Mouse (Mus musculus) heart, embryonic 14.5 days (tissue): ENCODE measurements around the gene Edem1. TPM values are rescaled to one million over a fixed set of nuclear protein-coding genes. Genes with fewer than 3 reads are reported as not detected.

ENCODE experiments used
- ATAC-seq: fragments of 200-750 bp; cut with Nextera tagmentation; 2 replicates; pipeline ENCODE4 v1.8.0; 2017; ENCODE audit warnings: low read depth, moderate TSS enrichment; ENCODE audit not compliant: insufficient number of reproducible peaks, insufficient read depth, low FRiP score
- H3K27ac ChIP-seq, 2 experiments: fragments of 200-500 bp in 1 of 2; fragments of 300-500 bp in 1 of 2; sonication (generic) in 1 of 2; replicated peaks in 1 of 2; 2 replicates each; pipeline ENCODE4 v1.5.1; 2012 to 2014; ENCODE audit warnings: low read depth in 2 of 2, low read length in 2 of 2, control low read depth in 1 of 2, mild to moderate bottlenecking in 1 of 2, mixed read lengths in 1 of 2; ENCODE audit not compliant: control insufficient read depth in 1 of 2, insufficient read depth in 1 of 2
- H3K27me3 ChIP-seq: fragments of 300-500 bp; sonication (generic); 2 replicates; pipeline ENCODE4 v1.6.1; 2014; ENCODE audit warnings: mild to moderate bottlenecking, low read length, control low read depth; ENCODE audit not compliant: control insufficient read depth, insufficient read depth
- H3K36me3 ChIP-seq: fragments of 300-500 bp; sonication (generic); 2 replicates; pipeline ENCODE4 v1.6.1; 2014; ENCODE audit warnings: mild to moderate bottlenecking, control low read depth, low read length, mixed read lengths; ENCODE audit not compliant: control insufficient read depth, insufficient read depth
- H3K4me1 ChIP-seq, 2 experiments: fragments of 200-500 bp in 1 of 2; fragments of 300-500 bp in 1 of 2; sonication (generic) in 1 of 2; 2 replicates each; pipeline ENCODE4 v1.6.1; 2012 to 2014; ENCODE audit warnings: low read length in 2 of 2, control low read depth in 1 of 2, mixed read lengths in 1 of 2; ENCODE audit not compliant: control insufficient read depth in 2 of 2, insufficient read depth in 2 of 2
- H3K4me2 ChIP-seq: fragments of 300-500 bp; sonication (generic); 2 replicates; pipeline ENCODE4 v1.6.1; 2014; ENCODE audit warnings: mild to moderate bottlenecking, low read length
- H3K4me3 ChIP-seq, 2 experiments: fragments of 200-500 bp in 1 of 2; fragments of 300-500 bp in 1 of 2; sonication (generic) in 1 of 2; 2 replicates each; pipeline ENCODE4 v1.5.1; 2012 to 2014; ENCODE audit warnings: low read length in 2 of 2, mild to moderate bottlenecking in 2 of 2, control low read depth in 1 of 2, low read depth in 1 of 2, moderate library complexity in 1 of 2; ENCODE audit not compliant: control insufficient read depth in 1 of 2, insufficient read depth in 1 of 2
- H3K9ac ChIP-seq: fragments of 300-500 bp; sonication (generic); 2 replicates; pipeline ENCODE4 v1.6.1; 2014; ENCODE audit warnings: mild to moderate bottlenecking, low read length
- H3K9me3 ChIP-seq: fragments of 300-500 bp; sonication (generic); 2 replicates; pipeline ENCODE4 v1.6.1; 2016; ENCODE audit warnings: low read length, control low read depth; ENCODE audit not compliant: control insufficient read depth
- WGBS: fragments of 180-500 bp; shearing (Covaris S2); extraction: QIAGEN DNeasy Blood & Tissue Kit; methylation state at CpG from one replicate; pipeline ENCODE4 v1.1.7; 2014; 5-methylcytosine and 5-hydroxymethylcytosine counted together
- polyA plus RNA-seq: library from polyadenylated mRNA; unstranded; fragments of >200 nt; fragmentation: Nextera tagmentation; extraction: Ambion mirVana; gene quantifications from 2 replicates; pipeline ENCODE4 v1.2.1, GENCODE M21; 2014

Edem1 gene
- polyA plus RNA-seq, 1 experiment from 2014 or later = 15.9 TPM

- H3K27ac ChIP-seq = no peak overlapping the region
- ATAC-seq = no peak
- WGBS = 84% methylated on average over 3 of the region's 3 CpGs
Observed at GRCm38 (mm10) chr6:108895976-108896375, 67.5 kb downstream of the Edem1 start.

GRCm38 (mm10) chr6:108896525-108897087 lies 68.2 kb downstream of the Edem1 start:
- H3K4me2 ChIP-seq = no peak overlapping the region
- WGBS = 68% methylated on average over 8 of the region's 8 CpGs
- ATAC-seq = no peak
- no peaks in the 10 kb centered on the region for H3K36me3 ChIP-seq
- no peak overlapping the region for H3K4me3 ChIP-seq
- no peak overlapping the region for H3K9ac ChIP-seq
- H3K4me1 ChIP-seq = no peaks in the 10 kb centered on the region
- no peaks in the 10 kb centered on the region for H3K9me3 ChIP-seq
- H3K27ac ChIP-seq = no peak overlapping the region
- H3K27me3 ChIP-seq = no peaks in the 10 kb centered on the region

More at GRCm38 (mm10) chr6:108895976-108896375, 67.5 kb downstream of the Edem1 start:
- Histone ChIP-seq H3K9ac (no peak overlapping the region), H3K9me3 (no peaks in the 10 kb centered on the region), H3K36me3 (no peaks in the 10 kb centered on the region), H3K27me3 (no peaks in the 10 kb centered on the region), H3K4me2 (no peak overlapping the region), H3K4me1 (no peaks in the 10 kb centered on the region), H3K4me3 (no peak overlapping the region)

- no peaks in the 10 kb centered on the region for H3K36me3 ChIP-seq
- no peak for ATAC-seq
- no peak overlapping the region for H3K27ac ChIP-seq
- H3K9ac ChIP-seq = no peak overlapping the region
- H3K4me1 ChIP-seq = no peaks in the 10 kb centered on the region
- H3K4me3 ChIP-seq = no peak overlapping the region
- WGBS = 75% methylated on average over 2 of the region's 2 CpGs
- H3K9me3 ChIP-seq = no peaks in the 10 kb centered on the region
- no peaks in the 10 kb centered on the region for H3K27me3 ChIP-seq
- no peak overlapping the region for H3K4me2 ChIP-seq
Observed at GRCm38 (mm10) chr6:108899231-108899630, 70.8 kb downstream of the Edem1 start.

- no peak overlapping the region for H3K9ac ChIP-seq
- no peaks in the 10 kb centered on the region for H3K4me1 ChIP-seq
- H3K4me3 ChIP-seq = no peak overlapping the region
- no peak overlapping the region for H3K4me2 ChIP-seq
- no peaks in the 10 kb centered on the region for H3K27me3 ChIP-seq
- no peak overlapping the region for H3K27ac ChIP-seq
- H3K36me3 ChIP-seq = no peaks in the 10 kb centered on the region
- no peak for ATAC-seq
- H3K9me3 ChIP-seq = no peaks in the 10 kb centered on the region
Observed at GRCm38 (mm10) chr6:108902124-108902523, 73.7 kb downstream of the Edem1 start.

GRCm38 (mm10) chr6:108903280-108903679 lies 74.8 kb downstream of the Edem1 start:
- WGBS = 71% methylated on average over 4 of the region's 4 CpGs
- Histone ChIP-seq H3K4me1 (no peaks in the 10 kb centered on the region), H3K36me3 (no peaks in the 10 kb centered on the region), H3K9me3 (no peaks in the 10 kb centered on the region), H3K4me3 (no peak overlapping the region), H3K27me3 (no peaks in the 10 kb centered on the region), H3K9ac (no peak overlapping the region), H3K4me2 (no peak overlapping the region), H3K27ac (no peak overlapping the region)
- no peak for ATAC-seq

GRCm38 (mm10) chr6:108906539-108906938 lies 78.1 kb downstream of the Edem1 start:
- no peaks in the 10 kb centered on the region for H3K9me3 ChIP-seq
- no peak overlapping the region for H3K4me2 ChIP-seq
- H3K4me1 ChIP-seq = no peaks in the 10 kb centered on the region
- WGBS = 45% methylated on average over 1 of the region's 1 CpGs
- H3K9ac ChIP-seq = no peak overlapping the region
- H3K27ac ChIP-seq = no peak overlapping the region
- no peak for ATAC-seq
- no peaks in the 10 kb centered on the region for H3K36me3 ChIP-seq
- no peak overlapping the region for H3K4me3 ChIP-seq
- H3K27me3 ChIP-seq = no peaks in the 10 kb centered on the region

Other genes with a start within 250 kb of the Edem1 start
- 20.1 and 20.9 TPM in 2 replicates for gene Bhlhe40, start 168.0 kb upstream of the Edem1 start, polyA plus RNA-seq
- gene Arl8b, start 45.5 kb upstream of the Edem1 start, polyA plus RNA-seq = 71.5 and 72.0 TPM in 2 replicates